Mouse (Mus musculus) thymus, adult 2 months (tissue): ENCODE measurements around the gene Car14. TPM values are rescaled to one million over a fixed set of nuclear protein-coding genes. Genes with fewer than 3 reads are reported as not detected.
"Not testable (repeated sequence)": the region's sequence is repeated elsewhere in the genome, so short reads cannot be mapped to it uniquely, and the experiment has no call there.

Experiments used
- DNase-seq: peaks from one replicate; pipeline ENCODE4 v3.0.0; 2021
- H3K27ac ChIP-seq: fragments of 200-500 bp; 2 replicates; pipeline ENCODE4 v1.5.1; 2012; ENCODE audit warnings: low read length, control low read depth; ENCODE audit not compliant: control insufficient read depth, insufficient read depth
- H3K27me3 ChIP-seq: fragments of 200-500 bp; 2 replicates; pipeline ENCODE4 v1.6.1; 2012; ENCODE audit warnings: mild to moderate bottlenecking, low read length, moderate library complexity, mixed read lengths; ENCODE audit not compliant: control insufficient read depth, insufficient read depth
- H3K36me3 ChIP-seq: fragments of 200-500 bp; 2 replicates; pipeline ENCODE4 v1.6.1; 2012; ENCODE audit warnings: mild to moderate bottlenecking, low read length, moderate library complexity; ENCODE audit not compliant: control insufficient read depth, insufficient read depth
- H3K4me1 ChIP-seq: fragments of 200-500 bp; replicated peaks from 2 replicates; pipeline ENCODE4 v1.6.1; 2012; ENCODE audit warnings: low read length; ENCODE audit not compliant: control insufficient read depth, insufficient read depth
- H3K4me3 ChIP-seq: fragments of 200-500 bp; 2 replicates; pipeline ENCODE4 v1.5.1; 2012; ENCODE audit warnings: mild to moderate bottlenecking, low read length, control low read depth, moderate library complexity; ENCODE audit not compliant: control insufficient read depth, insufficient read depth
- CTCF ChIP-seq: fragments of 200-500 bp; IDR thresholded peaks from 2 replicates; pipeline ENCODE4 v1.5.1; 2012; ENCODE audit warnings: mild to moderate bottlenecking, control low read depth, low read length, moderate library complexity, borderline replicate concordance; ENCODE audit not compliant: control insufficient read depth, poor library complexity, insufficient read depth; ENCODE audit errors: extremely low read depth
- POLR2A ChIP-seq: fragments of 200-500 bp; IDR thresholded peaks from 2 replicates; pipeline ENCODE4 v1.6.1; 2012; ENCODE audit warnings: mild to moderate bottlenecking, low read length, control low read depth, moderate library complexity; ENCODE audit not compliant: control insufficient read depth, poor library complexity, insufficient read depth; ENCODE audit errors: extremely low read depth
- WGBS: fragments of 180-500 bp; shearing (Covaris S2); methylation state at CpG from one replicate; pipeline ENCODE4 v1.1.7; 2018; 5-methylcytosine and 5-hydroxymethylcytosine counted together
- polyA plus RNA-seq: library from polyadenylated mRNA; depleted of rRNA; stranded (reverse); fragments of >200 nt; gene quantifications from 2 replicates; pipeline ENCODE4 v1.2.3, GENCODE M21; 2012

Gene Car14
- polyA plus RNA-seq, 1 experiment: 13.0 TPM

- peaks cover 34% of the 10 kb centered on the region for H3K4me1 ChIP-seq
- DNase-seq: peak; percentile 97
- peak within 1 kb of the TSS; percentile 93 for H3K4me3 ChIP-seq
- WGBS: under 1% methylated on average over 49 of the region's 49 CpGs
- H3K27ac ChIP-seq: peak within 1 kb of the TSS; percentile 99
- TF ChIP-seq CTCF: no peak
- TF ChIP-seq POLR2A: peak; percentile 92
- H3K36me3 ChIP-seq: peaks cover 4% of the 10 kb centered on the region
- no peaks in the 10 kb centered on the region for H3K27me3 ChIP-seq
These were observed 24.4 kb upstream of the Car14 start, which contains the start of gene Anp32e for GRCm38 (mm10) chr3:95928658-95929503. TSS of gene Anp32e (plus strand) at chr3:95929246.

DNA sequence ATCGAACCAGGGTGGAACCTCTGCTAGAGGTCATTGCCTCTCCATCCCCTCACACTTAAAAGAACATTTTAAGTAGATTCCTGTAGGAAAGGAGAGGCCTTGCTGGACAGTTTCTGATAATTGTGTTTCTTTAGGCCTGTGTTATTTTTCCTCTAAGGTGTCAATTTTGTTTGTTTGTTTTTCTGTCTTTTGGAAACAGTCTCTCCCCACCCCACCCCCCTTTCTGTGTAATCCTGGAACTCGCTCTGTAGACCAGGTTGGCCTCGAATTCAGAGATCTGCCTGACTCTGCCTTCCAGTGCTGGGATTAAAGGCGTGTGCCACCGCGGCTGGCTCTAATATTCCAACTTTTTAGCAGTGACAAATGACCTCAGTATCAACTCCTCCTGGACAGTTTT is 23.8 kb upstream of the Car14 start:
- WGBS: 47% methylated on average over 6 of the region's 6 CpGs
- Histone ChIP-seq H3K36me3 (no peaks in the 10 kb centered on the region; the same call in 1 of the 2 replicates), H3K4me3 (peak overlapping the region; percentile 50), H3K4me1 (peaks cover 39% of the 10 kb centered on the region), H3K27me3 (no peaks in the 10 kb centered on the region), H3K27ac (peak overlapping the region; percentile 99)
- TF ChIP-seq CTCF (no peak), POLR2A (no peak)
- DNase-seq: no peak

GRCm38 (mm10) chr3:95925087-95925486 is 20.6 kb upstream of the Car14 start:
- H3K27me3 ChIP-seq: no peaks in the 10 kb centered on the region
- TF ChIP-seq POLR2A: no peak
- no peak for TF ChIP-seq CTCF
- H3K36me3 ChIP-seq: no peaks in the 10 kb centered on the region
- DNase-seq: no peak
- no peak overlapping the region for H3K4me3 ChIP-seq
- H3K27ac ChIP-seq: peak overlapping the region; percentile 95
- H3K4me1 ChIP-seq: peaks cover 33% of the 10 kb centered on the region
- whole genome bisulfite sequencing: 3% methylated on average over 5 of the region's 5 CpGs

- WGBS: 3% methylated on average over 4 of the region's 4 CpGs
- H3K27me3 ChIP-seq: no peaks in the 10 kb centered on the region
- H3K36me3 ChIP-seq: no peaks in the 10 kb centered on the region
- H3K27ac ChIP-seq: peak overlapping the region; percentile 91
- no peak overlapping the region for H3K4me3 ChIP-seq
- peaks cover 33% of the 10 kb centered on the region for H3K4me1 ChIP-seq
- TF ChIP-seq POLR2A: no peak
- TF ChIP-seq CTCF: no peak
- DNase-seq: no peak
These were observed 19.7 kb upstream of the Car14 start for GRCm38 (mm10) chr3:95924185-95924584.

- not testable (repeated sequence) for H3K4me3 ChIP-seq, H3K36me3 ChIP-seq, DNase-seq, H3K27me3 ChIP-seq
- H3K27ac ChIP-seq: peak overlapping the region; percentile 91
- WGBS: 92% methylated on average over 7 of the region's 7 CpGs
- peaks cover 32% of the 10 kb centered on the region for H3K4me1 ChIP-seq
These were observed 18.9 kb upstream of the Car14 start for GRCm38 (mm10) chr3:95923429-95923828.

DNA sequence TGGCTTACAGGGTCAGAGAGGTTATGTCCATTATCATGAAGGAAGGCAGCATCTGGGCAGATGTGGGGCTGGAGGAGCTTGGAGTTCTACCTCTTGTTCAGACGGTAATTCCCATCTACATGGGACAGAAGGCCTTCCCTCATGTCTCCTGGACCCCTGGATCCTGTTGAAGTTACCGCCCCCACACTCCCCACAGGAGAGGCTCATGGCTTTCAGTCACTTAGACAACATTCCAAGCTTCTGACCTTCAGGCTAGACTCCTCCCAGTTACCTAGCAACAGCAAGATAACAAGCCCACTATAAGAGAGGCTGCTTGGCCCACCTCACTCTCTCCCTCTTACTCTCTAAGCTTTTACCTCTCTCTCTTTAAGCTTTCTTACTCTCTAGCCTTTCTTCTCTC is 16.0 kb upstream of the Car14 start:
- DNase-seq, H3K27ac ChIP-seq, H3K36me3 ChIP-seq, H3K4me3 ChIP-seq, H3K27me3 ChIP-seq: not testable (repeated sequence)
- WGBS: 96% methylated on average over 2 of the region's 2 CpGs
- peaks cover 17% of the 10 kb centered on the region for H3K4me1 ChIP-seq

- H3K4me3 ChIP-seq: no peak overlapping the region
These were observed 12.3 kb upstream of the Car14 start for GRCm38 (mm10) chr3:95916760-95917159.

More at GRCm38 (mm10) chr3:95916760-95917159, 12.3 kb upstream of the Car14 start:
- TF ChIP-seq POLR2A: no peak
- TF ChIP-seq CTCF: no peak
- no peak for DNase-seq
- Histone ChIP-seq H3K27ac (no peak overlapping the region), H3K27me3 (no peaks in the 10 kb centered on the region), H3K36me3 (no peaks in the 10 kb centered on the region), H3K4me1 (no peaks in the 10 kb centered on the region)
- WGBS: 61% methylated on average over 7 of the region's 7 CpGs
